Mouse (Mus musculus) embryonic facial prominence, embryonic 11.5 days (tissue): ENCODE data around the gene Wdfy1. TPM values are rescaled to one million over a fixed set of nuclear protein-coding genes. Genes with fewer than 3 reads are reported as not detected.

Source experiments
- ATAC-seq: fragments of 200-750 bp; cut with Nextera tagmentation; replicated peaks from 2 replicates; pipeline ENCODE4 v1.8.0; 2017; ENCODE audit warnings: low read depth; ENCODE audit not compliant: insufficient number of reproducible peaks, low FRiP score, low TSS enrichment
- DNase-seq: peaks from one replicate; pipeline ENCODE4 v3.0.0-alpha.2; 2015; ENCODE audit warnings: low spot score
- H3K27ac ChIP-seq: fragments of 300-500 bp; sonication (generic); replicated peaks from 2 replicates; pipeline ENCODE4 v1.5.1; 2014; ENCODE audit warnings: mild to moderate bottlenecking, low read depth, low read length, control low read depth
- H3K27me3 ChIP-seq: fragments of 300-500 bp; sonication (generic); 2 replicates; pipeline ENCODE4 v1.6.1; 2014; ENCODE audit warnings: mild to moderate bottlenecking, low read length, moderate library complexity, mixed read lengths; ENCODE audit not compliant: control insufficient read depth, insufficient read depth
- H3K36me3 ChIP-seq: fragments of 300-500 bp; sonication (generic); replicated peaks from 2 replicates; pipeline ENCODE4 v1.6.1; 2014; ENCODE audit warnings: low read depth, mild to moderate bottlenecking, low read length, moderate library complexity, mixed read lengths; ENCODE audit not compliant: control insufficient read depth, insufficient read depth
- H3K4me1 ChIP-seq: fragments of 300-500 bp; sonication (generic); 2 replicates; pipeline ENCODE4 v1.6.1; 2014; ENCODE audit warnings: low read length, mixed read lengths; ENCODE audit not compliant: control insufficient read depth, insufficient read depth
- H3K4me2 ChIP-seq: fragments of 300-500 bp; sonication (generic); 2 replicates; pipeline ENCODE4 v1.6.1; 2014; ENCODE audit warnings: low read depth, mild to moderate bottlenecking, control low read depth, low read length, moderate library complexity
- H3K4me3 ChIP-seq: fragments of 300-500 bp; sonication (generic); 2 replicates; pipeline ENCODE4 v1.5.1; 2014; ENCODE audit warnings: low read depth, low read length, control low read depth
- H3K9ac ChIP-seq: fragments of 300-500 bp; sonication (generic); replicated peaks from 2 replicates; pipeline ENCODE4 v1.6.1; 2014; ENCODE audit warnings: mild to moderate bottlenecking, control low read depth, low read length
- H3K9me3 ChIP-seq: fragments of 300-500 bp; sonication (generic); replicated peaks from 2 replicates; pipeline ENCODE4 v1.6.1; 2016; ENCODE audit warnings: mild to moderate bottlenecking, low read length, inconsistent platforms, mixed read lengths; ENCODE audit not compliant: control insufficient read depth
- WGBS: fragments of 180-500 bp; shearing (Covaris S2); extraction: QIAGEN DNeasy Blood & Tissue Kit; methylation state at CpG from one replicate; pipeline ENCODE4 v1.1.7; 2014; 5-methylcytosine and 5-hydroxymethylcytosine counted together
- polyA plus RNA-seq: library from polyadenylated mRNA; unstranded; fragments of >200 nt; fragmentation: Nextera tagmentation; extraction: Ambion mirVana; gene quantifications from 2 replicates; pipeline ENCODE4 v1.2.1, GENCODE M21; 2014

Gene Wdfy1
- polyA plus RNA-seq, 1 experiment from 2014 or later, result 35.7 TPM

DNA sequence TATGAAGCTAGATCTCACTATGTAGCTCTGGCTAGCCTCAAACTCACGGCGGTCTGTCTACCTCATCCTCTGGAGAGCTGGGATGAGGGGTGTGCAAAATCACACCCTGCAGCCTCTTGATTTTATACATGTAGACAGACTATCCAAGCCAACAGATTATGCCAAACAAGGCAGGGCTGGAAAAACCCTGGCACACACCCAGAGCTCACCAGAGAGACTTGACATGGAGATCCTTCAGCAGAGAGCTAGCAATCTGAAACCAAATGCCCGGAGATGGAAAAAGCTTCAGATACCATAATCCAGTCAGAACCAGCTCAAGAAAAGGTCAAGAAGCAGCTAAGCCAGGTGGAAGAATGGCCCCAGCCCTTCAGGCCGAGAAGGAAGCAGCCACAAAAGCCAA lies 111.0 kb downstream of the Wdfy1 start:
- ATAC-seq (no peak), DNase-seq (no peak)
- no peak overlapping the region for H3K4me3 ChIP-seq
- H3K36me3 ChIP-seq, result no peaks in the 10 kb centered on the region
- no peak overlapping the region for H3K4me2 ChIP-seq
- H3K9me3 ChIP-seq, result no peaks in the 10 kb centered on the region
- H3K9ac ChIP-seq, result no peak overlapping the region
- 84% methylated on average over 4 of the region's 4 CpGs for WGBS
- H3K4me1 ChIP-seq, result no peaks in the 10 kb centered on the region
- no peaks in the 10 kb centered on the region for H3K27me3 ChIP-seq
- H3K27ac ChIP-seq, result no peak overlapping the region

DNA sequence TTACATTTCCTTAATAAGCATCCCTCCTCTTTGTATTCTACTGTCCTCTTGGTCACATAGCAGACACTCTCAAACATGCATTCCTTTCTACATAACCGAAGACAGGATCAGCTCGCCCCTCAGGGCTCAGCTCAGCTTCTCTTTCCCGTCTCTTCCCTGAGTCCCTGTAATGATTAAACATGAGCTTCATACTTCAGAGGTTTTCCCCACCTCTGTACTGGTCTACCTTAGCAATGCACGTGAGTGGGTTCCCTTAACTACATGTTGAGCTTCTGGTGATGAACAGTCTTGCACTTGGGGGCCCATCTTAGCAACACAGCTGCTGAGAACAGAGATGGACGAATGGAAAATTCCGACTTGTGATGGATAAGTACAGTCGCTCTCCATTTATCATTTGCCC lies 116.3 kb downstream of the Wdfy1 start:
- Histone ChIP-seq H3K4me1 (no peaks in the 10 kb centered on the region), H3K4me3 (no peak overlapping the region), H3K27me3 (no peaks in the 10 kb centered on the region), H3K9ac (no peak overlapping the region), H3K4me2 (no peak overlapping the region), H3K9me3 (no peaks in the 10 kb centered on the region), H3K27ac (no peak overlapping the region), H3K36me3 (no peaks in the 10 kb centered on the region)
- WGBS, result 78% methylated on average over 7 of the region's 7 CpGs
- no peak for DNase-seq
- ATAC-seq, result no peak

DNA sequence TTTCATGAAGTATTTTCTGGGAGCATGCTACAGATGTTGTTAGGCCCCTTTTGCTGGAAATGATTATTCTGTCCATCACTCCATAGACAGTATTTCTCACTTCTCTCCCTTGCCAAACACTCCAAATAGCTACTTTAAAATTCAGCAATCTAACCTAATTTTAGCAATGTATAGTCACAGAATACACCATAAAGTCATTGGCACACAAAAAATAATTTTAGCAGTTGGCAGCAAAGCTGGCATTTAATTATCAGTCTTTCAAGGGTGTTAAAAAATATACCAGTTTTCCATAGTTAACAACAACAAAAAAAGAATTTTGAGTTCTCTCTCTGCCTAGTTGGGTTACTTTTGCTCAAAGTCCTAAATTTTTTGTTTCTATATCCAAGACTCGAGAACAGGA lies 118.5 kb downstream of the Wdfy1 start:
- 74% methylated on average over 1 of the region's 1 CpGs for WGBS
- no peaks in the 10 kb centered on the region for H3K4me1 ChIP-seq
- no peak for ATAC-seq
- no peak overlapping the region for H3K4me2 ChIP-seq
- H3K9ac ChIP-seq, result no peak overlapping the region
- DNase-seq, result no peak
- H3K27ac ChIP-seq, result no peak overlapping the region
- no peak overlapping the region for H3K4me3 ChIP-seq
- no peaks in the 10 kb centered on the region for H3K27me3 ChIP-seq
- H3K36me3 ChIP-seq, result no peaks in the 10 kb centered on the region
- H3K9me3 ChIP-seq, result no peaks in the 10 kb centered on the region

DNA sequence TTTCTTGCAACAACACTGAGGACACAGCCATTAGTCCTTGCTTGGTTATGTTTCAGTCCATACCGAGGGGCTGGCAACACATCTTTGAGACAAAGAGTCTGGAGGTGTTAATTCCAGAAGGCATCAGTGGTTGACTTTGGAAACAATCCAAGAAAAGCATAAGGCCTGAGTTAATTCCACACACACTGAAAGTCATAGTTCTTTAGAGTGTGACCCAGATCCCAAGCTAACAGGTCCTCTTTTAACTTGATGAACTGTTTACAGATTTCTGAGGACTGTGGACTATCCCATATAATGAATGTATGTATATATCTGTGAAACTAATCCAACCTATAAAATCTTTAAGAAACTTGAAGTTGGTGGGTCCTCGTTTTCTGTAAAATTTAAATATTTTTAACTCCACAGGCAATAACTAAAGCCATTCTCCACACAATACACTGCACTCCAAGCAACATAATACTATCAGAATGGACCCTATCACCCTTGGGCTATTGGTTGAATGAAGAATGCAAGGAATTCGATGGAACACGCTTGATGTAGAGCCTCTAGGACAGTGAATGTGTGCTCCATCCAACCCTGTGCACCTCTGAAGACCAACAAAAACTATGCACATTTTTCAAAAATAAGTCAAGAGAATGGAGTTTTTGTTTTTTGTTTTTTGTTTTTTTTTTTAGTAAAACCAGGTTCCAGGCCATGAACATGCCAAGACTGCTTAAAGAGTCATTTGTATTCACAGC lies 120.0 kb downstream of the Wdfy1 start:
- H3K27me3 ChIP-seq, result no peaks in the 10 kb centered on the region
- ATAC-seq (no peak), DNase-seq (no peak)
- H3K36me3 ChIP-seq, result no peaks in the 10 kb centered on the region
- no peaks in the 10 kb centered on the region for H3K4me1 ChIP-seq
- WGBS, result 69% methylated on average over 4 of the region's 4 CpGs
- no peaks in the 10 kb centered on the region for H3K9me3 ChIP-seq
- no peak overlapping the region for H3K4me3 ChIP-seq
- no peak overlapping the region for H3K27ac ChIP-seq
- no peak overlapping the region for H3K4me2 ChIP-seq
- H3K9ac ChIP-seq, result no peak overlapping the region

DNA sequence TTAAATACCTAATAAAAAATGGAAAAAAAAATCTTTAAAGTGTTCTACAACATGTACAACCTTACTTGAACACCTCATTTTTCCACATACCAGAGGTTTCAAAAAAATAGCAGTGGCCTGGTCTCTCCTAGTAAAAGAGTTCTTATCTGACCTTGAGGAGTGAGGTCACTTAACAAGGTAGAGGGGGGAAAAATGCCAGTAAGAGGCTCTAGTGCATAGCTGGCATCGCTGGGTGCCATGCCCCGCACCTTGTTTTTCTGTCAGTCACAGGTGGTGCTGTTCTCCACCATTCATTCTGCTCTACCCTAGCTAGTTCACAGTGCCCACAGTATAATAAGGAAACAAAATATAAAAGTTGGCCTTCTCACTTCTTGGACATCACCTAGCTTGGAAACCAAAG lies 121.0 kb downstream of the Wdfy1 start:
- Histone ChIP-seq H3K4me1 (no peaks in the 10 kb centered on the region), H3K9ac (no peak overlapping the region), H3K4me2 (no peak overlapping the region), H3K9me3 (no peaks in the 10 kb centered on the region), H3K27ac (no peak overlapping the region), H3K4me3 (no peak overlapping the region), H3K36me3 (no peaks in the 10 kb centered on the region), H3K27me3 (no peaks in the 10 kb centered on the region)
- ATAC-seq, result no peak
- DNase-seq, result no peak
- WGBS, result 95% methylated on average over 2 of the region's 2 CpGs

Other genes with a start within 250 kb of the Wdfy1 start
- gene Ap1s3, start 104.2 kb downstream of the Wdfy1 start, polyA plus RNA-seq, result 0.22 and 0.24 TPM in 2 replicates
- 53.1 and 55.3 TPM in 2 replicates for gene Mrpl44, start 125 bp downstream of the Wdfy1 start, polyA plus RNA-seq
- 171 and 179 TPM in 2 replicates for gene Serpine2, start 85.0 kb upstream of the Wdfy1 start, polyA plus RNA-seq